Mouse (Mus musculus) heart, postnatal 25 days (tissue): ENCODE measurements around the gene Jph3. TPM values are rescaled to one million over a fixed set of nuclear protein-coding genes. Genes with fewer than 3 reads are reported as not detected.

Source experiments
- DNase-seq: peaks from one replicate; pipeline ENCODE4 v3.0.0; 2022; ENCODE audit warnings: low spot score
- intact Hi-C: fragments of 180-260 bp; cut with DNase I; formaldehyde crosslinking; loops from one replicate; pipeline ENCODE4 v1.15.1; 2025
- total RNA-seq, 2 experiments: library from RNA; stranded (reverse); gene quantifications; 2 replicates each; pipeline ENCODE4 v1.2.3; 2021

The Jph3 gene
- total RNA-seq, 2 experiments from 2014 or later, result not detected

GRCm38 (mm10) chr8:121727164-121727563, 2.3 kb upstream of the Jph3 start:
- intact Hi-C loops, result no loop called here
- no peak for DNase-seq

- intact Hi-C loops, result no loop called here
Measured at GRCm38 (mm10) chr8:121729754-121730153, 331 bp downstream of the Jph3 start.

GRCm38 (mm10) chr8:121730170-121730569, 747 bp downstream of the Jph3 start:
- DNase-seq, result no peak
- intact Hi-C loops, result no loop called here

More at GRCm38 (mm10) chr8:121729754-121730153, 331 bp downstream of the Jph3 start:
- DNase-seq, result no peak

DNA sequence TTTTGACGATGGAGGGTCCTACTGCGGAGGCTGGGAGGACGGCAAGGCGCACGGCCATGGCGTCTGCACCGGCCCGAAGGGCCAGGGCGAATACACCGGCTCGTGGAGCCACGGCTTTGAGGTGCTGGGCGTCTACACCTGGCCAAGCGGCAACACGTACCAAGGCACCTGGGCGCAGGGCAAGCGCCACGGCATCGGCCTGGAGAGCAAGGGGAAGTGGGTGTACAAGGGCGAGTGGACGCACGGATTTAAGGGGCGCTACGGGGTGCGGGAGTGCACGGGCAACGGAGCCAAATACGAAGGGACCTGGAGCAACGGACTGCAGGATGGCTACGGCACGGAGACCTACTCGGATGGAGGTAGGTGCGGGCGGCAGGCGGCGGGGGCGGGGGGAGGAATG, 1.2 kb downstream of the Jph3 start:
- no peak for DNase-seq
- intact Hi-C loops, result no loop called here

GRCm38 (mm10) chr8:121731060-121731459, 1.6 kb downstream of the Jph3 start:
- intact Hi-C loops, result no loop called here
- no peak for DNase-seq

DNA sequence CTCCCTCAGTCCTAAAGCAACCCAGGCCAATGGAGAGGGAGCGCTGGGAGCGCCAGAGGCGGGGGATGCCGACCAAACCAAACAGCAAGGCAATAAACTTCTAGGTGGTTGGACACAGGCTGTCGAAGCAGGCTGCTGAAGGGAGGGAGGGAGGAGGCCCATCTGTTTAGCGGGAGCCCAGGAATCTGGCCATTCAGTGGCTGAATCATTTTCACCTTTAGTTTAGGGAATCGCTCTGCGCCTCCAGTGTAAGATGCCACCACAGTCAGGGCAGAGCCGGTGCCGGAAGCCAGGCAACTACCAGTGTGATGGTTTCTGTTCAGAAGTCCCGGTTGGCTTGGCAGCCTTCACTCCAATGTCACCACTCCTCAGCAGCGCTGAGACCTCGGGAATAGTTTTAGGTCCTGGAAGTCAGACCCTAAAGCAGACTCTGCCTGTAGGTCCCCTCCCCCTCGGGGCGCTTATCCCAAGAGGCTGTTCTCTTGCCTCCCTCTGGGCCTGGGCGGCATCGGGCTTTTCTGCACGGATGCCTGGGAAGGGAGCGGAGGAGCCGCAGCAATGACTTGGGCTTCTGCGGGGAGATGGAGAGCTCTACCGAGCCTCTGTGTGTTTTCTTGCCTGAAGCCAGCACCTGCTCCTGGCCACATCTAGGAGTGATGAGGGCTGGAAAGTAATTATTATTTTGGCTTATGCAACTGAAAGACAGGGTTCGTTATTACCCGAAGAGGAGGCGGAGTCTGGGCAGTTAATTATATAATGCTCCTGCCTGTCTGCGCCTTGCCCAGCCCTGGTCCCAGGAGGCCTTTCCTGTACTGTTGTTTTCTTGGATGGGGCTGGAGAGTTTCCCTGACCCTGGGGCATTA, 2.3 kb downstream of the Jph3 start:
- no peak for DNase-seq
- intact Hi-C loops, result no loop called here

- intact Hi-C loops, result no loop called here
- no peak for DNase-seq
Measured at GRCm38 (mm10) chr8:121732334-121732665, 2.9 kb downstream of the Jph3 start.

DNA sequence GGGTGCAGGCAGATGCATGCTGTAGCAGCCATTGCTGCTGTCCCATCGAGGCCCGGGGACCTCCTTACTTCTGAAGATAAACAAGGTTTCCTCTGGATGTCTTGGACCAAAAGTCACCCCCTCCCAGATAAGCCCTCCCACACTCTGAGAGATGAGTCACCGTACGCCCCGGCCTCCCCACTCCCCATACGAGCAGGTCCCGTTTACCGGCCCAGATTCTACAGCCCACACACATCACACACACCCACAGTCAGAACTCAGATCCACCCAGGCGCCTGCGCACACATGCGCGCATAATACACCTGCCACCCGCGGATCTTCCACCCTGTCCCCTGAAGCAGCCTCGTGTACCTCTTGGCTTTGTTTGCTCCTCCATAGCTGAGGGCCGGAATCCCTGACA, 4.8 kb downstream of the Jph3 start:
- DNase-seq, result no peak
- intact Hi-C loops, result no loop called here

- no peak for DNase-seq
- intact Hi-C loops, result no loop called here
Measured at GRCm38 (mm10) chr8:121736236-121736635, 6.8 kb downstream of the Jph3 start.

- DNase-seq, result no peak
- intact Hi-C loops, result no loop called here
Measured at GRCm38 (mm10) chr8:121740721-121741120, 11.3 kb downstream of the Jph3 start.

DNA sequence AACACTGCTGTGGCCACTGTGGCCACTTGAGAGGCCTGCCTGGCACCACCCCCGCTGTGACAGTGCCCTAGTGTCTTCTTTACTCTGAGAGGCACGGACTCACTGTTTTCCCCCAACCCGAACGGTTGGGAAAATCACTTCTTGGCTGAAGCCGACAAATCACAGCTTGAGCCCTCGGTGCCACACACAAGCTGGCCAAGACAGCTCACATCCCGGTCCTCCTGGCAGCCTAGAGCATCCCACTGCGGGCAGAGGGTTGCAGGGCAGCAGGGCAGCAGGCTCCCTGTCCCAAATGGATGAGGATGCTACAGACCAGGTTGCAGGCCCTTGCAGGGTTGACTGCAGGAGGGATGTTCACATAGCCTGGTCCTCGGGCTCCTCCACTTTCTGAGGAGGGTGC, 20.1 kb downstream of the Jph3 start:
- no peak for DNase-seq
- intact Hi-C loops, result no loop called here

DNA sequence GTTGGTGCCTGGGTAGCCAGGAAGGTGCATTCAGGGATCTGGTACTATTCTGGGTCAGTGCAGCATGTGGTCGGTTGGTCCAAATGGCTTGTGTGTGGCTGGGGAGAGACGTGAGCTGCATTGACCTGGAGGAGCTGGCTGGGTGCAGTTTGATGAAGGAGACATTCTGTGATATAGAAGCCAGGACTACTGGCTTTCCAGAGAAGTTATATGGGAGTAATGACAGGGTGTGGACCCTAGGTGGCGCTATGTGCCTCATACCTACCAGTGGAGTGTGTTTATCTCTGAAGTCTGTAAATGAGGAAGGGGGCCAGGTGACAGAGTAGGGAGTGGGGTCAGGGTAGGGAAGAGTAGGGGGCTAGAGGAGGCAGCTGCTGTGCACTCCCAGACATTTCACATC, 21.1 kb downstream of the Jph3 start:
- DNase-seq, result no peak
- intact Hi-C loops, result no loop called here

DNA sequence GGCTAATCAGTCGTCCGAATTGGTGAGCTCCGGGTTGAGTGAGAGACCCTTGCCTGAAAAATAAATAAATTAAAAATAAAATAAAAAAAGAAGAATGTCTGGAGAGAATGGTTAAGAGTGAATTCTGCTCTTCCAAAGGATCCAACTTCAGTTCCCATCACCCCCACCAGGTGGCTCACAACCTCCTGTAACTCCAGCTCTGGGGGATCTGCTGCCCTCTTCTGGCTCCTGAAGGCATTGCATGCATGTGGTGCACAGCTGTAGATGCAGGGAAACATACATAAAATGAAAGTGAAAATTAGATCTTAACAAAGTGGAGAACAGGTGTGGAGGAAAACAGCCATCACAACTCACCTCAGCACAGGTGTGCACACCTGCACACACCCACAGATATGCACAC, 22.0 kb downstream of the Jph3 start:
- no peak for DNase-seq
- intact Hi-C loops, result no loop called here

GRCm38 (mm10) chr8:121758470-121758869, 29.0 kb downstream of the Jph3 start:
- intact Hi-C loops, result no loop called here
- no peak for DNase-seq

GRCm38 (mm10) chr8:121760484-121760883, 31.1 kb downstream of the Jph3 start:
- intact Hi-C loops, result no loop called here

GRCm38 (mm10) chr8:121761480-121761879, 32.1 kb downstream of the Jph3 start:
- intact Hi-C loops, result no loop called here
- no peak for DNase-seq

More at GRCm38 (mm10) chr8:121760484-121760883, 31.1 kb downstream of the Jph3 start:
- no peak for DNase-seq

DNA sequence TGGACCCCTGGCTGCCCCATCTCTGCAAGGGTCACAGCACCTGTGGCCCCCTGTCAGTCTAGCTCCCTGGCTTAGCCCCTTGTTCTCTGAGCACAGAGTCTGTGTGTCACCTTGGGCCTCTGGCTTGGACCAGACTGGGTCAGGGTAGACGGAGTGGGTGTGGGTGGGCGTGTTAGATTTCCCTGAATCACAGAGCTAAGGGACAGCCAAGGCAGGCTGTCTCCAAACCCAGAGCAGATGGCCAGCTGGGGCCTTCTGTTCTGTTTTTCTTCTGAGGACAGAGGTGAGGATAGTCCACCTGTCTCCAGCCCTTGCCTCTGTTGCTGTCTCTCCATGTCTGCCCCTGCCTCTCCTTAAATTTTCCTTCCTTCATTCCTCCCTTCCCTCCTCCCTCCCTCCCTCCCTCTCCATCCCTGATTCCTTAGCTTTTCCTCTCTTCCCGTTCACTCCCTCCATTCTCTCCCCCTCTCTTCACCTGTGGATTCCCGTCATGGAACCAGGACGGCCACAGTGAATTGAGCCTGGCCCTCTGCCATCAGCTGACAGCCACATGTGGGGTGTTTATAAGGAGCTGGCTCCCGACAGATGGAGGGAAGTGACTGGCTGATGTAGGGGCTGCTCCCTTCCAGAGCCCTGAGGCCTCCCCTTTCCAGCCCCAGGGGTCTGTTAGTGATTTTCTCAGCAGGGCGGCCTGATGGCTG, 33.7 kb downstream of the Jph3 start:
- intact Hi-C loops, result no loop called here
- no peak for DNase-seq

- no peak for DNase-seq
- intact Hi-C loops, result no loop called here
Measured at GRCm38 (mm10) chr8:121763700-121764013, 34.2 kb downstream of the Jph3 start.

- intact Hi-C loops, result no loop called here
Measured at GRCm38 (mm10) chr8:121765594-121766138, 36.2 kb downstream of the Jph3 start.

GRCm38 (mm10) chr8:121769095-121769494, 39.7 kb downstream of the Jph3 start:
- DNase-seq, result no peak
- intact Hi-C loops, result no loop called here

More at GRCm38 (mm10) chr8:121765594-121766138, 36.2 kb downstream of the Jph3 start:
- no peak for DNase-seq

DNA sequence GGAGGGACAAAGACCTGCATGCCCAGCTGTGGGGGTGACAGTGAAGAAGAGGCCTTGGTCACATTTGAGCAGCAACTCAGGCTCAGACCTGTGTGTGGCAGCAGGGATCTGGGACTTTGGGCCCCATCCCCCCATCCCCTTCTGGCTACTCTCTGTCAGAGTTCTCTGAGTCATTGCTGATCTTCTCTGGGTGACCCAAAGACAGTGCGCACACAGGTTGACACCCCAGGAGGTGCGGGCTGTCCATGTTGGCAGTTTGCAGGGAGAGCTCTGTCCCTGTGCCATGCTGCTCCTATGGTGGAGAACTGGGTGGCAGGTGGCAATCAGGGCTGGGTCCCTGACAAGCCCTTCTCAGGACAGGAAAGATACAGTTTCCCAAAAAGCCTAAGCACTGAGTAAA, 40.2 kb downstream of the Jph3 start:
- intact Hi-C loops, result no loop called here
- no peak for DNase-seq
